Mouse (Mus musculus) cerebellum, adult 2 months (tissue): ENCODE data around the gene Dcaf4.

Source experiments
- CTCF ChIP-seq: fragments of 200-500 bp; IDR thresholded peaks from 2 replicates; pipeline ENCODE4 v1.5.1; 2011; ENCODE audit warnings: low read depth, mild to moderate bottlenecking, control low read depth, low read length, moderate library complexity, borderline replicate concordance; ENCODE audit not compliant: insufficient read depth
- POLR2A ChIP-seq: fragments of 200-500 bp; IDR thresholded peaks from 2 replicates; pipeline ENCODE4 v1.6.1; 2011; ENCODE audit warnings: low read length, control low read depth, borderline replicate concordance; ENCODE audit not compliant: insufficient read depth

DNA sequence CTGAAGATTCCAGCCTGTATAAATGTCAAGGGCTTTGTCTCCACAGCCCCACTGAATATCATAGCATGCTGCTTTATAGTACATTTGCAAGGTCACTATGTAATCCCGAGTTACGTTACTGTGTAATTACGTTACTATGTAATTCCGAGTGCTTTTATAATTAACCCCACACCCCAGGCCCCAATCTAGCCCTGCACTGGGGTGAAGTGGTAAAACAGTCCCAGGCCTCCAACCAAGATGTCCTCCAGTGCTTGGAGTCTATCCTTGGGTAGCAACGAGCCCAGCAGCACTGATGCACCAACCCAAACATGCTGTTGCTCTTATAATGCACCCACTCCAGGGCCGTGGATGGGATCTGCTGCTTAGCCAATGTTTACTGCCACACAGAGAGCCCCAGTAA, 2.8 kb downstream of the Dcaf4 start:
- TF ChIP-seq CTCF (no peak), POLR2A (no peak)
